Mouse (Mus musculus): ENCODE data around the gene Dnajb8.

DNA sequence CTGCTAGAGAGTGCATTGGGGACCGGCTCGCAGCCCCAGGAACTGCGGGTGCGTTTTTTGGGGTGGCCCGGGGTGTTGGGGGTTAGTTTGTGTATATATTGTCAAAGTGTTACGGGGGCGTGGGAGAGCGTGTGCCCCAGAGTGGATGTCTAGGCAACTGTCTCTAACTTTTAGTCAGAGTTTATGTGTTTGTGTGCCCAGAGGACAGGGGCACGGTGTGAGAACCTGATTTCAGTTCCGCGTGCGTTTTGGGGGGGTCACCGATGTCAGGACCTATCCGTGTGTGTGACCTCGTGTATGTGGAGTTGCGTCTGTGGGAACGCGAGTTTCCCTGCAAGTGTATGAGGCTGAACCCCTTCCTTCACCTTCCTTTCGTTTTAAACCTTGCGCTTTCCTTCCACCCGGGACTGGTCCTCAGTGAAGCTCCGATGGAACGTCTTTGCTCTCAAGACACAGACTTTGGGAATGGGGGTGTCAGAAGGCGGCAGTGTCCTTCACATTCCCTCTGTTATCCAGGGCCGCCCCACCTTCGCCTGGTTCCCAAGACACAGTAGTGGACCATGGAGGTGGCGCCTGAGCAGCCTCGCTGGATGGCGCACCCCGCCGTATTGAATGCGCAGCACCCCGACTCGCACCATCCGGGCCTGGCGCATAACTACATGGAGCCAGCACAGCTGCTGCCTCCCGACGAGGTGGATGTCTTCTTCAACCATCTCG lies 22.9 kb upstream of the Dnajb8 start:
- no peak for TF ChIP-seq CHD1 (IDR thresholded peaks at IDR 0.05; ENCODE audit: low read depth, low read length)
- no peak for TF ChIP-seq POLR2A (IDR thresholded peaks at IDR 0.05; ENCODE audit: low read depth, low read length)
- TF ChIP-seq CTCF (conservative IDR thresholded peaks at IDR 0.05 in 1 of 2, IDR thresholded peaks at IDR 0.05 in 1 of 2; ENCODE audit: low read depth in 2 of 2, low read length in 2 of 2): no peak
- TF ChIP-seq ZMIZ1 (IDR thresholded peaks at IDR 0.05; ENCODE audit: low read depth, low read length): no peak
- TF ChIP-seq EP300 (IDR thresholded peaks at IDR 0.05; ENCODE audit: low read length): no peak
- TF ChIP-seq SIN3A (IDR thresholded peaks at IDR 0.05; ENCODE audit: low read length): no peak
- TF ChIP-seq ZNF384 (IDR thresholded peaks at IDR 0.05; ENCODE audit: low read depth, low read length): no peak
- TF ChIP-seq ELF1 (IDR thresholded peaks at IDR 0.05; ENCODE audit: low read depth, low read length): no peak
- no peak for TF ChIP-seq JUN (IDR thresholded peaks at IDR 0.05; ENCODE audit: insufficient read depth, low read depth, low read length)
- TF ChIP-seq UBTF (IDR thresholded peaks at IDR 0.05; ENCODE audit: low read depth, low read length): no peak

Data from CH12.LX (cell line).